Mouse (Mus musculus) kidney, embryonic 14.5 days (tissue): ENCODE measurements around the gene 4930452B06Rik. TPM values are rescaled to one million over a fixed set of nuclear protein-coding genes. Genes with fewer than 3 reads are reported as not detected.

ENCODE experiments used
- ATAC-seq: fragments of 200-750 bp; cut with Nextera tagmentation; 2 replicates; pipeline ENCODE4 v1.8.0; 2017; ENCODE audit warnings: moderate number of reproducible peaks, mild to moderate bottlenecking, moderate TSS enrichment, moderate library complexity; ENCODE audit not compliant: low FRiP score, low TSS enrichment
- H3K27ac ChIP-seq: fragments of 300-500 bp; sonication (generic); 2 replicates; pipeline ENCODE4 v1.5.1; 2014; ENCODE audit warnings: low read depth, mild to moderate bottlenecking, low read length, moderate library complexity, mixed read lengths
- H3K27me3 ChIP-seq: fragments of 300-500 bp; sonication (generic); 2 replicates; pipeline ENCODE4 v1.6.1; 2014; ENCODE audit warnings: mild to moderate bottlenecking, low read length; ENCODE audit not compliant: control insufficient read depth, insufficient read depth
- H3K36me3 ChIP-seq: fragments of 300-500 bp; sonication (generic); 2 replicates; pipeline ENCODE4 v1.6.1; 2014; ENCODE audit warnings: low read length, mixed read lengths; ENCODE audit not compliant: control insufficient read depth, insufficient read depth
- H3K4me1 ChIP-seq: fragments of 300-500 bp; sonication (generic); 2 replicates; pipeline ENCODE4 v1.6.1; 2014; ENCODE audit warnings: low read length, mixed read lengths; ENCODE audit not compliant: control insufficient read depth, insufficient read depth
- H3K4me2 ChIP-seq: fragments of 300-500 bp; sonication (generic); replicated peaks from 2 replicates; pipeline ENCODE4 v1.6.1; 2014; ENCODE audit warnings: low read depth, mild to moderate bottlenecking, low read length
- H3K4me3 ChIP-seq: fragments of 300-500 bp; sonication (generic); 2 replicates; pipeline ENCODE4 v1.5.1; 2014; ENCODE audit warnings: mild to moderate bottlenecking, low read length
- H3K9ac ChIP-seq: fragments of 300-500 bp; sonication (generic); 2 replicates; pipeline ENCODE4 v1.6.1; 2014; ENCODE audit warnings: low read depth, mild to moderate bottlenecking, low read length, moderate library complexity
- H3K9me3 ChIP-seq: fragments of 300-500 bp; sonication (generic); 2 replicates; pipeline ENCODE4 v1.6.1; 2016; ENCODE audit warnings: low read length; ENCODE audit not compliant: control insufficient read depth
- WGBS: fragments of 180-500 bp; shearing (Covaris S2); extraction: QIAGEN DNeasy Blood & Tissue Kit; methylation state at CpG from one replicate; pipeline ENCODE4 v1.1.7; 2014; 5-methylcytosine and 5-hydroxymethylcytosine counted together
- polyA plus RNA-seq: library from polyadenylated mRNA; unstranded; fragments of >200 nt; fragmentation: Nextera tagmentation; extraction: Ambion mirVana; gene quantifications from 2 replicates; pipeline ENCODE4 v1.2.1, GENCODE M21; 2014

The 4930452B06Rik gene
- polyA plus RNA-seq, 1 experiment from 2014 or later = 11.8 TPM

- H3K4me1 ChIP-seq = no peaks in the 10 kb centered on the region
- H3K4me2 ChIP-seq = no peak overlapping the region
- no peaks in the 10 kb centered on the region for H3K27me3 ChIP-seq
- no peak overlapping the region for H3K27ac ChIP-seq
- H3K9ac ChIP-seq = no peak overlapping the region
- ATAC-seq = no peak
- no peaks in the 10 kb centered on the region for H3K36me3 ChIP-seq
- no peak overlapping the region for H3K4me3 ChIP-seq
- no peaks in the 10 kb centered on the region for H3K9me3 ChIP-seq
- WGBS = 93% methylated on average over 10 of the region's 10 CpGs
Observed at GRCm38 (mm10) chr14:8510288-8510959, 155.6 kb downstream of the 4930452B06Rik start.

- Histone ChIP-seq H3K9me3 (no peaks in the 10 kb centered on the region), H3K4me3 (no peak overlapping the region), H3K36me3 (no peaks in the 10 kb centered on the region), H3K4me2 (no peak overlapping the region), H3K27ac (no peak overlapping the region), H3K27me3 (no peaks in the 10 kb centered on the region), H3K4me1 (no peaks in the 10 kb centered on the region), H3K9ac (no peak overlapping the region)
- ATAC-seq = no peak
Observed at GRCm38 (mm10) chr14:8508669-8509068, 157.4 kb downstream of the 4930452B06Rik start.

GRCm38 (mm10) chr14:8504206-8504605 lies 161.8 kb downstream of the 4930452B06Rik start:
- Histone ChIP-seq H3K4me3 (no peak overlapping the region), H3K9me3 (no peaks in the 10 kb centered on the region), H3K27ac (no peak overlapping the region), H3K27me3 (no peaks in the 10 kb centered on the region), H3K4me1 (no peaks in the 10 kb centered on the region), H3K4me2 (no peak overlapping the region), H3K36me3 (no peaks in the 10 kb centered on the region), H3K9ac (no peak overlapping the region)
- no peak for ATAC-seq
- WGBS = 95% methylated on average over 2 of the region's 2 CpGs

- Histone ChIP-seq H3K9me3 (no peaks in the 10 kb centered on the region), H3K4me1 (no peaks in the 10 kb centered on the region), H3K4me2 (no peak overlapping the region), H3K9ac (no peak overlapping the region), H3K36me3 (no peaks in the 10 kb centered on the region), H3K4me3 (no peak overlapping the region), H3K27ac (no peak overlapping the region), H3K27me3 (no peaks in the 10 kb centered on the region)
- WGBS = 97% methylated on average over 3 of the region's 3 CpGs
- ATAC-seq = no peak
Observed at GRCm38 (mm10) chr14:8503345-8503744, 162.7 kb downstream of the 4930452B06Rik start.

- Histone ChIP-seq H3K9ac (no peak overlapping the region), H3K9me3 (no peaks in the 10 kb centered on the region), H3K4me2 (no peak overlapping the region), H3K27me3 (no peaks in the 10 kb centered on the region), H3K4me1 (no peaks in the 10 kb centered on the region), H3K27ac (no peak overlapping the region), H3K36me3 (no peaks in the 10 kb centered on the region), H3K4me3 (no peak overlapping the region)
- no peak for ATAC-seq
- WGBS = 92% methylated on average over 5 of the region's 5 CpGs
Observed at GRCm38 (mm10) chr14:8502496-8502895, 163.5 kb downstream of the 4930452B06Rik start.

DNA sequence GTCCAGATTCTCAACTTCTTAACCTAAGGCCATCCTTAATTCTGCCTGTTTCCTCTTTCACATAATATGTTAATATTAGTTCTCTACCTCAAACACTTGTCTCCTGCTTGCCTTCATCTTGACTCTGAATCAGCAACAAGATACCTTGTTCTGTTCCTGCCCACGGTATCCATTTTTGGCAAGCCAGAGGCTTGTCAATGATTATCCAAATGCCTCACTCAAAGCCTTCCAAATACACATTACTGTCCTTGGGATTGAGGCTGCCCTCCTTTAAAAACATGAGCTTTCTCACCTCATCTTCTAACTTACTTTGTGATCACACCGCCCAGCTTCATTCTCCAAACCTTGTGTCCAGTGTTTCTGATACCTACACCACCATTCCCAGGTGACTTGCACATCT lies 170.3 kb downstream of the 4930452B06Rik start:
- Histone ChIP-seq H3K4me3 (no peak overlapping the region), H3K4me2 (no peak overlapping the region), H3K9ac (no peak overlapping the region), H3K4me1 (no peaks in the 10 kb centered on the region), H3K36me3 (no peaks in the 10 kb centered on the region), H3K27me3 (no peaks in the 10 kb centered on the region), H3K9me3 (no peaks in the 10 kb centered on the region), H3K27ac (no peak overlapping the region)
- ATAC-seq = no peak
- 87% methylated on average over 2 of the region's 2 CpGs for WGBS

GRCm38 (mm10) chr14:8494952-8495351 lies 171.1 kb downstream of the 4930452B06Rik start:
- Histone ChIP-seq H3K9ac (no peak overlapping the region), H3K9me3 (no peaks in the 10 kb centered on the region), H3K27me3 (no peaks in the 10 kb centered on the region), H3K4me1 (no peaks in the 10 kb centered on the region), H3K27ac (no peak overlapping the region), H3K36me3 (no peaks in the 10 kb centered on the region), H3K4me2 (no peak overlapping the region), H3K4me3 (no peak overlapping the region)
- ATAC-seq = no peak
- 80% methylated on average over 4 of the region's 4 CpGs for WGBS

DNA sequence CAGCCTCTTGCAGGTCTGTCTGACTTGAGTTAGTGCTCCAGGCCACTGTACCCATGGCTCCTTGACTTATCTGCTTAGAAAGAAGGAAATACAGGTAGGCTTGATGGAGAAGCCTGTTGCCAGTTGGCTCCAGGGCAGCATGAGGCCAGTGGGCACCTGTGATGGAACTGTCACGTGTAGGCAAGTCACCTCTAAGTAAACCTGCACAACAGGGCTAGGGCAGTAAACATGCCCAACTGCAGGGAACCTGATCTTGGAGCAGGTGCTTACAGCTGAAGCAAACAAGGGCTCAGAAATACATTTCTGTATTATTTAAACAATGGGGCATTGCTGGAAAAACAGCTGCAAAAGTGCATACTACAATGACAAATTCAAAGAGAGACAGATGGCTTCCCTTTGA lies 171.8 kb downstream of the 4930452B06Rik start:
- H3K27me3 ChIP-seq = no peaks in the 10 kb centered on the region
- H3K36me3 ChIP-seq = no peaks in the 10 kb centered on the region
- H3K4me3 ChIP-seq = no peak overlapping the region
- no peak overlapping the region for H3K9ac ChIP-seq
- H3K9me3 ChIP-seq = no peaks in the 10 kb centered on the region
- no peak for ATAC-seq
- H3K27ac ChIP-seq = no peak overlapping the region
- H3K4me1 ChIP-seq = no peaks in the 10 kb centered on the region
- H3K4me2 ChIP-seq = no peak overlapping the region
- 68% methylated on average over 1 of the region's 1 CpGs for WGBS

GRCm38 (mm10) chr14:8478098-8478497 lies 187.9 kb downstream of the 4930452B06Rik start:
- 78% methylated on average over 5 of the region's 5 CpGs for WGBS
- no peak overlapping the region for H3K9ac ChIP-seq
- H3K27ac ChIP-seq = no peak overlapping the region
- no peak overlapping the region for H3K4me2 ChIP-seq
- H3K9me3 ChIP-seq = no peaks in the 10 kb centered on the region
- H3K27me3 ChIP-seq = no peaks in the 10 kb centered on the region
- no peaks in the 10 kb centered on the region for H3K36me3 ChIP-seq
- no peak overlapping the region for H3K4me3 ChIP-seq
- no peak for ATAC-seq
- H3K4me1 ChIP-seq = no peaks in the 10 kb centered on the region
